Mouse (Mus musculus) adrenal gland, postnatal 4 days (tissue): ENCODE measurements around the gene Tsen15. TPM values are rescaled to one million over a fixed set of nuclear protein-coding genes. Genes with fewer than 3 reads are reported as not detected.

Experiments used
- DNase-seq, 2 experiments: peaks; one replicate each; pipeline ENCODE4 v3.0.0; 2021 to 2022; ENCODE audit warnings: low spot score in 2 of 2, mixed read lengths in 2 of 2
- long read RNA-seq, 2 experiments: library from polyadenylated mRNA; stranded (forward); transcript quantifications; one replicate each; pipeline ENCODE4 v2.0.0; 2021
- total RNA-seq, 2 experiments: library from RNA; stranded (reverse); gene quantifications; 2 replicates each; pipeline ENCODE4 v1.2.3; 2021

Tsen15 gene
- total RNA-seq: 10 to 100 TPM; 33.7 to 35.4 TPM
- long read RNA-seq, experiment 1, transcript Tsen15-201 (5 exons, 1,133 nt): major isoform, 23 of 28 reads
- long read RNA-seq, experiment 1, partial matches to known transcripts: 0 of 28 reads
- long read RNA-seq, experiment 1, other reads (novel, unspliced or antisense): 4 of 28 reads
- long read RNA-seq, experiment 2, transcript Tsen15-201 (5 exons, 1,133 nt): major isoform, 24 of 48 reads
- long read RNA-seq, experiment 2, partial matches to known transcripts: 1 of 48 reads
- long read RNA-seq, experiment 2, other reads (novel, unspliced or antisense): 23 of 48 reads

DNA sequence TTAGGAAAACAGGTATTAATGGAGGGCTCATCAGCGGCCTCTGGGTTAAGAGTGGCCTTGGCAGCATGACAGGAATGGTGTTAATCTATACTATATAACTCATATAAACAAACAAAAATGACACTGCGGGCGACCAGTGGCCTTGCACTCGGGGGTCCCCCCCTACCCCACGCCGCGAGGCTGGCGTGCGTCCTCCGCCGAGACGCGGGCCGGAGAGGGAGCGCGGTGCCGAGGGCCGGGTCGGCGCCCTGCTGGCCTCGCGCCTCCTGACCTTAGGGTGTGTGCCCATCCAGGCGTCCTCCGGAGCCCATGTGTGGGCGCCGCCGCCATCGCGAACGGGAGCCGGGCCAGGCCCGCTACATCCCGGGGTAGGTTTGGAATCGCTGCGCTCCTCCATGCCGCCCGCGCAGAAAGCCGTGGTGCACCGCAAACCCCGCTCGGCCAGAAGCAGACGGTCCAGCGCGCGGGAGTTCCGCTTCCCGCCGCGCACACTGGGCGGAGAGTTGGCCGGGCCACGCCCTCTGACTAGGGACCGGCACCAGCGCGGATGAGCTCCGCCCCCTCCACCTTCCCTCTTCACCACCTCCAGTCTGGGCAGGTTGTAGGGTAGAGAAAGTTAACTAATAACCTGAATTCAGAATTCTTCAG lies at the start of gene Tsen15:
TSS of gene Tsen15 (minus strand) at position 501 of the 648 bp plus-strand sequence.
- peak; percentile 72 to 74 for DNase-seq

DNA sequence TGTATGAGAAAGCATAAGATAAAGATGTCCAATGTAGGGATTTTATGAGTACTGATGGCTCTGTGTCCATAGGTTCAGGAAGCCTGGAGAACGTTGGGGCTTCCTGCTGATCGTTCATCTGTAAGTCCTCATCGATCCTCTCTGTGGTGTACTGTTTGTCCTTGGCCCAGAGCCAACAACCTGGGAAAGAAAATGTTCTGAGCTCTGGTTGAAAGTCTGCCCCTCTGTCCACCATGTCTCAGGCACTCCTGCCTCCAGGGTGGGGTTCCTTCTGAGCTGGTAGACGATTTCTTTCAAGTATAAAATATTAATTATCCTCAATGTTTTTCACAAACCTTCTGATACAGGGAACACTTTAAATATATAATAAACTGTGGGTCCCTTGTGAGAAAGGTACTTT lies 47.7 kb upstream of the Tsen15 start:
- no peak for DNase-seq

DNA sequence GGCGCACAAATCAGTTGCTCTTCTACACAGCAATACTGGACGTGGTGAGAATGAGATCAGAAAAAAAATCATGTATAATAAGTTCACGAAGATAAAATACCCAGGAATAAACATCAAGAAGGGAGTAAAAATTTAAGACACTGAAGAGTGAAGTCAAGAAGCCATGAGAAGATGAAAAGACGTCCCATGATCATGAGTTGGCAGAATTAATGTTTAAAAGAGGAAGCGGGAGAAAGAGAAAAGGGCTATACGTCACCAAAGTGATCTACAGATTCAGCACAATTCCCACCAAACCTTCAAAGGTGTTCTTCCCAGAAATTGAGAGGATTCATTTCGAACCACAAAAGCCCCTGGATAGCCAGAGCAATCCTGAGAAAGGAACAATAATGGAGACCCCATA lies 43.3 kb upstream of the Tsen15 start:
- no peak for DNase-seq

DNA sequence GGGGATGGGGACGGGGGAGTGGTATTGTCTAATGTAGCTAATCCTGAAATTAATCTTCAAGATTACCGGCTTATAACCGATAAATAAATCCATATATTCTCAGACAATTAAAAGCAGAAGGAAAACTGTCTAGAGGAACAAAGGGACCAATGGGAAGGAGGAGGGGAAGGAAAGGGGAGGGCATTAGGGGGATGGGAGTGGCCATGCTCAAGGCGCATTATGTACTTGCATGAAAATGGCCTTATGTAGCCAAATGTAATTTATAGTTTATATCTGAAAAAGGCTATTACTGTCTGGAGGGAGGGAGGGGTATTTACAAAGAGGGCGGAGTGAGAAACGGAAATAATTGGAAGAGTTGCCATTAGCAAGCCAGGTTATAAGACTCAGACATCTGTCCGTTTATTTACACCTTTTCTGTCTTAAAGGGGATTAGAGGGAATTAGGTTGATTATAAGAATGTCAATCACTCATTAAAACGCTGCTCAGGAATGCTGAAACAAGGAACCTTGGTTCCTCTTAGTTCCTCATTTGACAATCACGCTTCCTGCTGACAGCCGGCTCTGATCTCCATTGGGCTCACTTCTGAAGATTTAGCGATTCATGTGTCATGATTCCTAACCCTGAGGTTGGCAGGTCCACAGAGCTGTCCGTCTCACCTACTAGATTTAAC lies 41.6 kb upstream of the Tsen15 start:
- no peak for DNase-seq

DNA sequence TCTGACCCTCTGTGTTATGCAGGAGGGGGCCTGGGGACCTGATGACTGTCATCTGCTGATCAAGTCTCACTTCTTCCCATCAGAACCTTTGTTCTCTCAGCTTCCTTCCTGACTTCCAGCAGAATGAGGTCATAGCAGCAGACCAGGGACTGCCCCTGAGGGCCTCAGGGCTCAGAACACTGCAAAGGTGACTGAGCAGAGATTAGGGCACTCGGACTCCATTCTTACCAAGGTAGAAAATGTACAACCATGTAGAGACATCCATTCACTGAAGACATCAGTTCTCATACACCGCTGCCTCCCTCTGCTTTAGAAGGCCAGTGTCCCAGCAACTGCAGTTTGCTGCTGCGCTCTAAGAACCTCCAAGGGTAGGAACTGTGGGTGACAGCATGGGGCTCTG lies 36.6 kb upstream of the Tsen15 start:
- DNase-seq: no peak

DNA sequence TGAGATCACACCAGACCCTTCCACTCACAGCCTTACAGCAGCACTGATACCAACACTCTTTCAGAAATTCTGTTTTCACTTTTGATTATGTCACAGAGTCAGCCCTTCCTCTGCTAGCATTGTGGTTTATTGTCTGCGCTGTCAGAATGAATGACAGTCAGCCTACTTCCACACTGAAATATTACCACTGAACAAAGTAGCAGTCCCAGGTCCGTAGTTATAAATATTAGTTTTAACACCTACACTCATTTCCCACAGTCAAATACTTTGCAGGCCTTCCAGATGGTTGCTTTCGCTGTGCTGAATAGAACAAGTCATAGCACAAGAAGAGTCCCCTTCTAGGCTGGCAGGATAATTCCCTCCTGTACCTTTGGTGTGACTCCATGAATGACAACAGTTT lies 35.8 kb upstream of the Tsen15 start:
- no peak for DNase-seq

DNA sequence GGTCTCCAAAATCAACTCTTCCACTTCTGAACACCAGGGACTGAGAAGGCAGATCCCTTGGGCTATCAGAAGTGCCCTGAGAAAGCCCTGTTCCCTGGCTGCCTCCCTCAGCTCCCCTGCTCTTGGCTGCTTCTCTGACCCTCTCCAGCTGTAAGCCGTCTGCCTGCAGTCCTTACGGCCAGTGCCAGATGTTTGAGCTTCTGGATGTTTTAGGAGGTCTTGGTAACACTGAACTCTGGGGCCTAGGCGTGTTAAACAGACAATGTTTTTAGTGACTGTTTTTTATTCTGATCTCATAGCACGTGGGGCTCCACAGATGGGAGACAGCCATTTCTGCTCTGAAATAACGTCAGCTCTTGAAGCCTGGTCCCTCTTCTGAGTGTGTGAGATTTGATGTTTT lies 31.1 kb upstream of the Tsen15 start:
- DNase-seq: no peak

DNA sequence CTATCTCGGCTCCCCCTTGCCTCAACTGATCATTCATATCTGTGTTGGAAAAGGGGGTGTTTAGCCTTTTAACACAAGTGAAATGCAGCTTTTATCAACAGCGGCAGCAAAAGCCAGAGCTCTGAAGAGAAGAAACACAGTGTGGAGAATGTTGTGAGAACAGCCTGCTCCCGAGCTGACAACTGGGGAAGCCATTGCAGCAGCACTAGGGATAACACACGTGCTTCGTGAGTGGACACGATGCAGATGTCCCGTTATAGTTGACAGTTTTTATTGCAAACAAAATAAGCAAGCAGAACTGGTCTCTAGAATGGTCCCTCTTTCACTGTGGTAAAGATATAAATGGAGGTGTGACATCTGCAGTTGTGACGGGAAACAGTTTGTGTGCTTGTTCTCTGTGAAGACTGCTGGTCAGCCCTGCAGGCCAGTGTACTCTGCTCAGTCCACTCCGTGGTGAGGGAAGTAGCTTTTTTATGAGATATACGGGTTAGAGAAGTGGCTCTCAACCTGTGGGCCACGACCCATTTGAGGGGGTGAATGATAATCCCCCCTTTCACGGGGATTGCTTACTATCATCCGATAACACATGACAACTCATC lies 29.9 kb upstream of the Tsen15 start:
- no peak for DNase-seq

DNA sequence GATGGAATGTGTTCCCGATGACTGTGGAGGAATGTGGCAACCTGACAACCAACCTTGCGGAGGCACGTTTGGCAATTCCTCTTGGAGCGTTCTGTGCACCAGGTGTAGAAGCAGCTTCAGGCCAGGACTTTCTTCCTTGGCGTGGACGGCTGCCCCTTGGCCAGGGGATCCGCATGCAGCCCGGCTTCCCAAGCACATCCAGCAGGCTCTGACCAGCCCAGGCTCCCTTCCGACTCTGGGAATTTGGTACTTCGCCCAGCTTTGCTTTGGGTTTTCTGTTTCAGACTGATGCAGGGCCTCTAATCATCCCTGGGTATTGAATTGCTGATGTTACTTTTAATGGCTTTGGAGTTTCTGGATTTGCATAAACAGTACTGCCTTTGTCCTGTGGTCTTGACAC lies 28.0 kb upstream of the Tsen15 start:
- DNase-seq: no peak

DNA sequence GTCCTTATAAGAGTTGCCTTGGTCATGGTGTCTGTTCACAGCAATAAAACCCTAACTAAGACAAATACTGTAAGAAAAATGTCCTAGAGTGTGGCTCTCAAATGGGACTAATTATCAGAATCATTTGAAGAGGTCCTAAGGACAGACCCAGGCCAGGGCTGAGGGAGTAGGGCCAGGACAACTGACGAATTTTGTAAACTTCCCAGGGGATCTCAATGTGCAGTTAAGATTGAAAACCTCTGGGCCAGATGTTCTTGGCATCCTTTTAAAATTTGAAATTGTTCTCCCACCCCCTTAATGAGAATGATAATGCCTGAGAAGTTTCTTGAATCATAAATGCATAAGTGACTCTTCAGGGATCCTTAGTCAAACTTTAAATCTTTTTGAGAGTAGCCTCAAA lies 27.5 kb upstream of the Tsen15 start:
- DNase-seq: no peak

DNA sequence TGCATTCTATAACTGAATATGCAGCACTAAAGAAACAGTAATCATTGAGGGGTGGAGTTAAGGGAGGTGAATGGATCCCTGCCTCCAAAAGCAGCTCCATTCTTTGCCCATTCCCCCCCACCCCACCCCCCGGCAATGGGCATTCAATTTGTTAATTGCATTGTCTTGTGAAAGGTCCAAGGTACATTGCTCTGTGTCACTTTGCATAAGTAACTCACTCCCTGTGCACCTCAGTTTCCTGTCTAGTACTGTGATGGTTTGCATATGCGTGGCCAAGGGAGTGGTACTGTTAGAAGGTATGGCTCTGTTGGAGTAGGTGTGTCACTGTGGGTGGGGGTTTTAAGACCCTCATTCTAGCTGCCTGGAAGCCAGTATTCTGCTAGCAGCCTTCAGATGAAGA lies 26.6 kb upstream of the Tsen15 start:
- DNase-seq: no peak

DNA sequence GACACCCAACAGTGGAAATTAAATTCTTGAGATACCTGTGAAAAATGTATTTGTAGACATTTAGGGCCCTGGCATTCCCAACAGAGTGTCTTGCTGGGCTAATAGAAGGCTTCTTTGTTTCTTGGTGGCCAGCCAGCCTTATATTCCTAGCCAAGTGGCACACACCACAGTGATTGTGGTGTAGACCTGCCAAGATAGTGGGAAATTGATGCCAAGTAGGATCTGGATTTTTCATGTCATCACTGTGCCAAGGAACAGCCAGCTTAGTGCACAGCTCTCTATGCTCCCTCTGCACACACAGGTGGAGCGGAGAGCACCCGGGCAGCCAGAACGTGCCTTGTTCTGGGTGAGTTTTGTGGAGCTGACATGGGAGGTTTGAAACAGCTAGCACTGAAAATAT lies 24.2 kb upstream of the Tsen15 start:
- no peak for DNase-seq

DNA sequence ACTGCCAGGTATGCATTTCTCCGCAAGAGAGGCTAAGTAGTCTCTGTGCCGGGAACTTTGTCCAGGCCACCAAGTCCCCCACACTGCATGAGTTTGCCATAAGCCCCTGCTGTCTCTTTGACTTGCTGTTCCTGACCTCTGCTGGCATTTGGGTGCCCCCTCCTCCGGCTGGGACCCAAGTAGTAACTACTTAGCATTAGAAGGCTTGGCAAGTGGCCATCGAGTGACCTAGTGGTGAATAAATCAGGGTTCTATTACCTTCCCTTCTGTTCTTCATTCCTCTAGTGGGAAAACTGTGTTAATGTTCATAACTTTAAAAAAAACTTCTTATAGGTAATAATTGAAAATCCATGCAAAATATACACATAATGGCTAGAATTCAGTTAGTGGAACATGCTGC lies 22.9 kb upstream of the Tsen15 start:
- DNase-seq: no peak

DNA sequence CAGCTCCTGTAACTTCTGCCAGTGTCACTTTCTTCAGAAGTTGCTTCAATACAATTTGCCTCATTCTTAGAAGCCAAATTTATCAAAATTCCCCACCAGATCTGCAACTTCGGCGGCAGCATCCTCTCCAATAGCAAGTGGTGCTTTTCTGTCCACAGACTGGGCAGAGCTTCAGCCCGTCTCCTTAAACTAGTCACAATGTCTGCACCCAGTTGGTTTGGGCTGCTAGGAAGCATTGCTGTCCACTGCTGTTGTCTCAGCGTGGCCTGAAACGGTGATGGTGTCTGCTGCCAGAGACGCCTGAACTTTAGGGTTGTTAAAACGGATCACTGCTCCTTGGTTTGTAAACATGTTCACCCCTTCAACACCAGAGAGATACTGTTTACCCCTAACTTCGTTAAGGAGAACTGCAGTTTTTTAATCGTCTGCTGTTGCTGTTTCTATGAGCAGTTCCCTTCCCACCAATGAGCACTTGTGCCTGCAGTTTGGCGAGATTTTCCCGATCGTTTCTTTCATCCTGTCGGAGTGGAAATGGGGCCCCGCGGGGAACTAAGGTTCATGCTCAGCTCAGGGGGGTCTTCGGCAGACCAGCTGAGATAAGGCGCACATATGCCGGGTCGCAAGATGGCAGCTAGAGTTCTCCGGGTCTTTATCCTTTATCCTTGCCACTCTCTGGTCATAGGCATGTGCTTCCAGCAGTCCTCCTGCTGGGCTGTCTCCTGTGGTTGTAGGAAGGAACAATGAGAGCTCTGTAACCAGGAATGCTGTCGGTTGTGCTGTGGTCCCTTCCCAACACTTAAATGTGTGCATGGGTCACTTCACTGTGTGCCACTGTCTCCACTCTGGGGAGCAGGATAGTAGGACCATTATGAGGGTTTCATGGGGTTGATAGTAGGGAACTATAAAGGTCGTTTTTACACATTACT lies 20.8 kb upstream of the Tsen15 start:
- DNase-seq: no peak

DNA sequence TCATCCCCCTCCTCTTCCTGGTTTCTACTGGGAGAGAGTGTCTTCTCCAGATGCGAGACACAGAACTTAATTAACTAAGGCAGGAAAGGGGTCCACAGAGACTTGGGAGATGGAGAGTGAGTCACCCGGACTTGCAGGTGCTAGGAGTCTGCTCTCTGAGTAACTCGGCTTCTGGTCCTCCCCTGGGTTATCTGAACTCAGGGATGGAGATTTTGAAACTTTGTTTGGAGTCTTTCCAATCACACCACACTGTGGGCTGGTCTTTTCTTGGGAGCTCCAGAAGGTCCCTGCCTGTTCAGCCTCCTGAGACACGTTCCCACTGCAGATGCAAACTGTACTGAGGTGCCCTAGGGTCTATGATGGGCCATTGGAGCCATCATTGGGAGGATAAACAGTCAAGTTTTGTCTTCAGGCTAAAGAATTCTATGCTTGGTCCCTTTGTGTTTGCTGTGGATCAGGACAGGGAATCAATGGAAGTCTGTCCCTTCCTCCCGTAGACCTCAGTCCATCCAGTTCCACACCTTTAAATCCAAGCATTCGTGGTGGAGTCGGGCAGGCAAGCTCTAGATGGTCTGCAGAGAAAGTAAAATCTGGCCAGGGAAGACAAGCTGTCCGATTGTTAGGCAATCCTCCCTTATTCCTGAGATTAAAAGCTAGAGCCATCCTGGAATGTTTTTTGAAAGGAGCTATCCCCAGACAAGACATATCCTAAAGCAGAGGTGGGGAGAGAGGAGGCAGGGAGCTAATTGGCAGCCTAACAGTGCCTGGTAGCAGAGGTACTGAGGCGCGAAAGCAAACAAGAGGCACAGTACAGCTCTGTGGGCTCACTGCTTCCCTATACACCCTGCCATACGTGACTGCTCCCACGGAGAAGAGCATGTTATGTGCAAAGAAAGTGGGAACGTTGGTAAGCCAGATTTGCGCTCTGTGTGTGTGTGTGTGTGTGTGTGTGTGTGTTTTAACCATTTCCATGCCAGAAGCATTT lies 14.4 kb upstream of the Tsen15 start:
- DNase-seq: no peak

DNA sequence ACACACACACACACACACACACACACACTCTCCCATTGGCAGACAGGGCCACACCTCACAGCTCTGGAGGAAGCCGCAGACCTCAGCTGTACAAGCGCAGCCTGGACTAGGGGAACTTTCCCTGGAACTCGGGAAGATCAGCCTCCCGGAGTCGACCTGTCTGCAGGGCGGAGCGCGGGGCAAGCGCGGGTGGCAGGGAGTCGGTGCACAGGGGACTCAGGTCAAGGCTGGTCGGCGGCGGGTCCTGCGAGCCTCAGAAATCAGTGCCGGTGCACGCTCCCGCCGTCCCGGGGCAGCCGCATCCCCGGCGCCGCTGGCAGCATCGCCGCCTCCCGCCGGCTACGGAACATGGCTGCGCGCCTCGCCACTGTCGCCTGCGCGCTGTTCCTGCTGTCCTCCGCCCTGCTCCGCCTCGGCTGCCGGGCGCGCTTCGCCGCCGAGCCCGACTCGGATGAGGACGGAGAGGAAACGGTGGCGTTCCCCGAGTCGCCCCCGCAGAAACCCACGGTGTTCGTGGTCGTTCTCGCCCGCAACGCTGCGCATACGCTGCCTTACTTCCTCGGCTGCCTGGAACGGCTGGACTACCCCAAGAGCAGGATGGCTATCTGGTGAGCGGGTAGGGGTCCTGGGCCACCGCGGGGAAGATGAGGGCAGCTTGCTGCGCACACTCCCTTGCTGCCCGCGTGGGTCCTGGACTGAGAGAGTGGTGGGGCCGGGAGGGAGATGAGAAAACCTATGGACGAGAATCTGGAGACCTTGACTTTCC lies 13.5 kb upstream of the Tsen15 start, which contains the start of gene Colgalt2:
TSS of gene Colgalt2 (plus strand) at position 41 of the 766 bp plus-strand sequence.
- peak; percentile 4 to 5 for DNase-seq

DNA sequence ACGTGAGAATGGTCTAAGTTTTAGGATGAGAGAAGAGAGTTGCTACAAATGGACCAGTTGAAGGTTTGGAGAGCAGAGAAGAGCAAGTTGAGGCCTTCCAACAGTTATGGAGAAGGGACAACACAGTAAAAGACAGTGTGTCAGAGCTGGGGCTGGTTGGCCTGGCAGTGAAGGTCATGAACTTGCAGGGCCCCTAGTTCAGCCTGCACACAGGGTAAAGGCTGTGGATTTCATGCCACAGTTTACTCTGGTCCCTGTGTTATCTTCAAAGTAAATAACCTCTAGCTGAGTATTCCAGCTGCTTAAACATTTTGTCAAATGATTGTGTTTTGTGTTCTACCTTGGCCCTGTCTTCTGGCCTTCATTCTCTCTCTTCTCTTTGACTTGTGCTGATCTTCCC lies 12.2 kb upstream of the Tsen15 start:
- no peak for DNase-seq

DNA sequence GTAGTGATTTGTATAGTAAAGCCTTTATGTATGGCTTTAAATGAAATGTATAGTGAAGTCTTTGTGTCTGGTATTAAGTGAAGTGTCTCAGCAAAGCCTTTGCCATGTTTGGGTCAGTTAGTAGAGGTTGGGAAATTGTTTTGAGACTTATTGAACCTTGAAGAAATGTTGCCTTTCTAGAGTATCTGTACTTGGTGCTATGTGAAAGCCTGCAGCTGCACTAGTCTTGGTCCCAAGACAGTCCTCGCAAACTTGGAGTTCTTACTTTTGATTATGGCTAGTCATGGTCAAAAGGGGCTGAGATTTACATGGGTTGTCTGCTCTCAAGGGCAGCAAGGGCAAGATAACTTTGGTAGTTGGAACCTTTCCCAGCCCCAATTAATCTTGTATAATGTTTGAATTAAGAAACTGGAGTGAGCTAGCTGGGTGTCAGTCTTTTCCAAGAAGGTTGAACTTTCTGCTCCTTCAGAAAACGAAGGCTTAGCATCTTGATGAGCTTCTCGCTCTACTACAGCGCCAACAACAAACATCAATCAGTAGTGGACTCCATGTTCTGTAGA lies 8.5 kb upstream of the Tsen15 start:
- DNase-seq: no peak

DNA sequence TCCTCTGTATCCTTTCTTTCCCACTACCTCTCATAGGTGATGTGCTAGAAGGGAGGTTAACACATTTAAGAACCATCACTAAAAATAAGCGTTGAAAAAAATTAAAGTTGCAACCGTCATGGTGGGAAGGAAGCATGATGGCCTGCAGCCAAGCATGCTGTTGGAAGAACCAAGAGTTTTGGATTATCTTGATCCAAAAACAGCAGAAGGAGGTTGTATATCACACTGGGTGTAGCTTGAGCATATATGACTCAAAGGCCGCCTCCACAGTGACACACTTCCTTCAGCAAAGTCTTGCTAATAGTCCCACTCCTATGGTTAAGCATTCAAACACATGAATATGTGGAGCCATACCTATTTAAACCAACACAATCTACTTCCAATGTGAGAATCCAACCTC lies 7.6 kb upstream of the Tsen15 start:
- DNase-seq: no peak
